Mouse (Mus musculus) megakaryocyte progenitor cell, adult 5-6 weeks (primary cell): ENCODE measurements around the gene Lrrc10. TPM values are rescaled to one million over a fixed set of nuclear protein-coding genes. Genes with fewer than 3 reads are reported as not detected.

Experiments
- ATAC-seq: replicated peaks from 2 replicates; pipeline ENCODE4 v1.8.0; 2016; ENCODE audit warnings: mild to moderate bottlenecking, moderate TSS enrichment, inconsistent platforms; ENCODE audit not compliant: poor library complexity
- total RNA-seq, 2 experiments: library from RNA; stranded (forward) in 1 of 2; stranded (reverse) in 1 of 2; fragments of 157-497, 149-512 nt in 1 of 2; fragments of 200-1000 nt in 1 of 2; gene quantifications; 2 replicates each; pipeline versions ENCODE4 v1.2.3 to v1.2.4; 2015 to 2017

Gene Lrrc10
- total RNA-seq, 2 experiments from 2014 or later, result not detected

GRCm38 (mm10) chr10:117042295-117042694 is 2.8 kb upstream of the Lrrc10 start:
- ATAC-seq, result no peak

- ATAC-seq, result peak; percentile 57
Observed at GRCm38 (mm10) chr10:117043497-117044166, 1.5 kb upstream of the Lrrc10 start.

- no peak for ATAC-seq
Observed at GRCm38 (mm10) chr10:117049253-117049652, 4.1 kb downstream of the Lrrc10 start.

GRCm38 (mm10) chr10:117049961-117050597 is 4.9 kb downstream of the Lrrc10 start:
- no peak for ATAC-seq

- no peak for ATAC-seq
Observed at GRCm38 (mm10) chr10:117055668-117056067, 10.5 kb downstream of the Lrrc10 start.

- ATAC-seq, result peak; percentile 20; the same call in 1 of the 2 replicates
Observed at GRCm38 (mm10) chr10:117062894-117063253, 17.7 kb downstream of the Lrrc10 start.

GRCm38 (mm10) chr10:117063254-117064021 is 18.3 kb downstream of the Lrrc10 start, which contains the start of gene Cct2:
Gene Cct2, minus strand, starts transcription at chr10:117063814.
- peak; percentile 91 for ATAC-seq

GRCm38 (mm10) chr10:117064076-117064475 is 18.9 kb downstream of the Lrrc10 start:
- ATAC-seq, result no peak

GRCm38 (mm10) chr10:117069109-117069508 is 24.0 kb downstream of the Lrrc10 start:
- 0 out of 2 replicates have a peak, but pooled peaks have one; percentile 26 for ATAC-seq

GRCm38 (mm10) chr10:117072191-117072888 is 27.2 kb downstream of the Lrrc10 start:
- ATAC-seq, result peak; percentile 77

- no peak for ATAC-seq
Observed at GRCm38 (mm10) chr10:117073176-117073575, 28.0 kb downstream of the Lrrc10 start.

GRCm38 (mm10) chr10:117078284-117078683 is 33.1 kb downstream of the Lrrc10 start:
- peak; percentile 100 for ATAC-seq

GRCm38 (mm10) chr10:117081326-117081725 is 36.2 kb downstream of the Lrrc10 start:
- ATAC-seq, result no peak

GRCm38 (mm10) chr10:117081914-117082359 is 36.8 kb downstream of the Lrrc10 start:
- no peak for ATAC-seq

- no peak for ATAC-seq
Observed at GRCm38 (mm10) chr10:117089628-117090027, 44.5 kb downstream of the Lrrc10 start.

GRCm38 (mm10) chr10:117094504-117095329 is 49.6 kb downstream of the Lrrc10 start:
- no peak for ATAC-seq

- ATAC-seq, result no peak
Observed at GRCm38 (mm10) chr10:117096096-117096495, 51.0 kb downstream of the Lrrc10 start.
